Mouse (Mus musculus): ENCODE measurements around the gene Dguok.

GRCm38 (mm10) chr6:83438584-83438983 lies 68.2 kb downstream of the Dguok start:
- TF ChIP-seq EP300 (IDR thresholded peaks at IDR 0.05; ENCODE audit: low read depth) (no peak), CTCF (IDR thresholded peaks at IDR 0.05; ENCODE audit: low read depth) (no peak)

Measured in liver, postnatal 0 days (tissue).